Mouse (Mus musculus) heart, embryonic 16.5 days (tissue): Measurements from ENCODE around the gene Urm1. TPM values are rescaled to one million over a fixed set of nuclear protein-coding genes. Genes with fewer than 3 reads are reported as not detected.

Experiments used
- ATAC-seq: fragments of 200-750 bp; cut with Nextera tagmentation; replicated peaks from 2 replicates; pipeline ENCODE4 v1.8.0; 2017; ENCODE audit warnings: moderate number of reproducible peaks; ENCODE audit not compliant: insufficient read depth, low FRiP score; ENCODE audit errors: extremely low read depth
- H3K27ac ChIP-seq: fragments of 300-500 bp; sonication (generic); 2 replicates; pipeline ENCODE4 v1.5.1; 2014; ENCODE audit warnings: mild to moderate bottlenecking, low read length, control low read depth, moderate library complexity
- H3K27me3 ChIP-seq: fragments of 300-500 bp; sonication (generic); 2 replicates; pipeline ENCODE4 v1.6.1; 2014; ENCODE audit warnings: low read length, mixed read lengths; ENCODE audit not compliant: control insufficient read depth, insufficient read depth
- H3K36me3 ChIP-seq: fragments of 300-500 bp; sonication (generic); 2 replicates; pipeline ENCODE4 v1.6.1; 2014; ENCODE audit not compliant: control insufficient read depth, insufficient read depth
- H3K4me1 ChIP-seq: fragments of 300-500 bp; sonication (generic); 2 replicates; pipeline ENCODE4 v1.6.1; 2014; ENCODE audit warnings: low read length, mixed read lengths; ENCODE audit not compliant: control insufficient read depth, insufficient read depth
- H3K4me2 ChIP-seq: fragments of 300-500 bp; sonication (generic); 2 replicates; pipeline ENCODE4 v1.6.1; 2014; ENCODE audit warnings: low read depth, mild to moderate bottlenecking, control low read depth, low read length
- H3K4me3 ChIP-seq: fragments of 300-500 bp; sonication (generic); 2 replicates; pipeline ENCODE4 v1.5.1; 2014; ENCODE audit warnings: mild to moderate bottlenecking, control low read depth, low read length
- H3K9ac ChIP-seq: fragments of 300-500 bp; sonication (generic); 2 replicates; pipeline ENCODE4 v1.6.1; 2014; ENCODE audit warnings: low read length, control low read depth
- H3K9me3 ChIP-seq: fragments of 300-500 bp; sonication (generic); replicated peaks from 2 replicates; pipeline ENCODE4 v1.6.1; 2016; ENCODE audit warnings: low read length; ENCODE audit not compliant: control insufficient read depth
- WGBS: fragments of 180-500 bp; shearing (Covaris S2); extraction: QIAGEN DNeasy Blood & Tissue Kit; methylation state at CpG from one replicate; pipeline ENCODE4 v1.1.7; 2014; 5-methylcytosine and 5-hydroxymethylcytosine counted together
- polyA plus RNA-seq: library from polyadenylated mRNA; unstranded; fragments of >200 nt; fragmentation: Nextera tagmentation; extraction: Ambion mirVana; gene quantifications from 2 replicates; pipeline ENCODE4 v1.2.1, GENCODE M21; 2015

Gene Urm1
- polyA plus RNA-seq, 1 experiment from 2014 or later, result 17.2 TPM

DNA sequence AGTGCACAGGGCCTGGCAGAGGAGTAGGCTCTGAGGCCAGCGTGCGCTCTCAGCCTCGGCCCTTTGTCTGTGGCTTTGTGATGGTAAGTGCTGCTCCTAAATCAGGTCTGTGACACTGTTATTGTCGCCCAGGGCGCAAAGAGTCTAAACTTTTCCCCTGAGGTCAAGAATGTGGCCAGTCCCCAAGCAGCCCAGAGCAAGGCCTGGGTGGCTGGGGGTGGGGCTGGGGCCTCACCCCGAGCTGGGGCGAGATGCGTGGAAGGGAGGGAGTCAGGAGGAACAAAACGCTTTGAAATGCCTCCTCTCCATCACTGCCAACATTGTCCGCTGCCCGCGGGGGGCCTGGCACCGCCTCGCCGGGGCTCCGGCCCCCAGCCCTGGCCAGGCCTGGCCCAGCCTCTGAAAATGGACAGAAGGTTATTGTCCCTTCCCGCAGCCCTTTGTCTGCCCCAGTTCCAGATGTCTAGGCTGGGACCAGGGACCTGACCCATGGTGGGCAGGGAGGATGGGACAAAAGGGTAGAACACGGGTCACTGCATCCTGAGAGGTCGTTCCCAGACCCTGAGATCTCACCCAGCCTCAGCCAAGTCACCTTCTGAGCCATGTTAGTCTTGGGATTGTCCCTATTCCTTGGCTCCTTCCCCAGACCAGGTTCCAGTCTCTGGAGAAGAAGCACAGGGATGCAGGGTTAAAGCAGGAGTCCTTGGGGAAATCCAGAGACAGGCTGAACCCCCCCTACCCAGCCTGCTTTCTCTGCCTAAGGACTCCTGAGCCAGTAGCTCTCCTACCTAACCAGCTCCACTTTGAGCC is 36.8 kb downstream of the Urm1 start:
- Histone ChIP-seq H3K27me3 (no peaks in the 10 kb centered on the region), H3K4me3 (no peak overlapping the region), H3K9me3 (no peaks in the 10 kb centered on the region), H3K9ac (no peak overlapping the region), H3K4me2 (no peak overlapping the region), H3K4me1 (no peaks in the 10 kb centered on the region), H3K36me3 (no peaks in the 10 kb centered on the region), H3K27ac (no peak overlapping the region)
- WGBS, result 39% methylated on average over 19 of the region's 19 CpGs
- ATAC-seq, result no peak

DNA sequence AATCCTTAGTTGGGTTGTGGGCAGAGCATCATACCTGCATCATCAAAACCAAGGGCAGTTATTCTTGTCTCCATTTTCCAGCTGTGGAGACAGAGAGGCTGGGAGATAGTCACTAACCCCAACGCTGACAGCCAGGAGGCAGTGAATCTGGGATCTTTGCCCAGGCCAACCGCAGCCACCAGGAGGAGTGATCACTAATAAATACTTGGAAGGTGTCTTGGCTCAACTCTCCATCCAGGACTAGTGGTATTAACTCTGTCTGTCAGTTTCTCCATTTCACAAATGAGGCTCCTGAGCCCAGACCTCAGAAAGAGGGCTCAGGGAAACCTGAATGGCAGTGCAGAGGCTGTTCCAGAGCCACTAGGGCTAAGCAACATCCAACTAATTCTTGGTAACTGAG is 37.5 kb downstream of the Urm1 start:
- H3K36me3 ChIP-seq, result no peaks in the 10 kb centered on the region
- no peaks in the 10 kb centered on the region for H3K9me3 ChIP-seq
- no peak overlapping the region for H3K27ac ChIP-seq
- ATAC-seq, result no peak
- no peak overlapping the region for H3K4me2 ChIP-seq
- no peaks in the 10 kb centered on the region for H3K4me1 ChIP-seq
- WGBS, result 30% methylated on average over 2 of the region's 2 CpGs
- H3K27me3 ChIP-seq, result no peaks in the 10 kb centered on the region
- no peak overlapping the region for H3K9ac ChIP-seq
- H3K4me3 ChIP-seq, result no peak overlapping the region

DNA sequence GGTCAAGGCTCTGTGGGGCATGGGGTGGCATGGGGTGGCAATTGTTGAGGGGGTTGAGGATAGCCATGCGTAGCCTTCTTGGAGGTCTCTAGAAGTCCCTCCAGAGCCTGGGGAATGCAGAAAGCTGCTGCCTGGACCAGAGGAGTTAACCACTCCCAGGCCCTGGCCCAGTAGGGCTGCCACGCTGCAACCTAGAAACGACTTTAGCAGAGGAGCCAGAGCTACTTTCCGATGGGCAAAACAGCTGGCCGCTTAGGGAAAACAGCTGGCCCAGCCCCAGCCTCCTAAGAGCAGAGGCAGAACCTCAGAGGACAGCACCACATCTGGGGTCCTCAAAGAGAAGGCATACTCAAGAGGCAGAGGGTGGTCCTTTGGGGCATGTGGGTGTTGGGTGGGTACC is 38.1 kb downstream of the Urm1 start:
- Histone ChIP-seq H3K9me3 (no peaks in the 10 kb centered on the region), H3K36me3 (no peaks in the 10 kb centered on the region), H3K27ac (no peak overlapping the region), H3K4me1 (no peaks in the 10 kb centered on the region), H3K4me2 (no peak overlapping the region), H3K27me3 (no peaks in the 10 kb centered on the region), H3K9ac (no peak overlapping the region), H3K4me3 (no peak overlapping the region)
- 70% methylated on average over 5 of the region's 5 CpGs for WGBS
- ATAC-seq, result no peak

GRCm38 (mm10) chr2:29858748-29859473 is 39.0 kb downstream of the Urm1 start:
- Histone ChIP-seq H3K4me3 (no peak overlapping the region), H3K4me1 (no peaks in the 10 kb centered on the region), H3K4me2 (no peak overlapping the region), H3K27me3 (no peaks in the 10 kb centered on the region), H3K27ac (no peak overlapping the region), H3K9me3 (no peaks in the 10 kb centered on the region), H3K36me3 (no peaks in the 10 kb centered on the region), H3K9ac (no peak overlapping the region)
- 9% methylated on average over 5 of the region's 5 CpGs for WGBS
- no peak for ATAC-seq

GRCm38 (mm10) chr2:29865125-29865524 is 45.2 kb downstream of the Urm1 start:
- WGBS, result 68% methylated on average over 4 of the region's 4 CpGs
- Histone ChIP-seq H3K9ac (no peak overlapping the region), H3K9me3 (no peaks in the 10 kb centered on the region), H3K36me3 (no peaks in the 10 kb centered on the region), H3K4me2 (no peak overlapping the region), H3K27ac (no peak overlapping the region), H3K4me1 (peaks cover 8% of the 10 kb centered on the region), H3K27me3 (no peaks in the 10 kb centered on the region), H3K4me3 (no peak overlapping the region)
- ATAC-seq, result no peak

GRCm38 (mm10) chr2:29868949-29869645 is 49.2 kb downstream of the Urm1 start, which contains the start of gene Cercam:
Gene Cercam, plus strand, starts transcription at chr2:29869164.
- Histone ChIP-seq H3K9me3 (no peaks in the 10 kb centered on the region), H3K4me3 (peak within 1 kb of the TSS; percentile 66), H3K4me2 (peak within 1 kb of the TSS; percentile 87), H3K27ac (peak within 1 kb of the TSS; percentile 77), H3K4me1 (peaks cover 8% of the 10 kb centered on the region), H3K36me3 (no peaks in the 10 kb centered on the region), H3K9ac (peak within 1 kb of the TSS; percentile 82), H3K27me3 (no peaks in the 10 kb centered on the region)
- under 1% methylated on average over 41 of the region's 44 CpGs for WGBS
- peak; percentile 89 for ATAC-seq

GRCm38 (mm10) chr2:29869646-29870451 is 50.0 kb downstream of the Urm1 start:
- Histone ChIP-seq H3K9me3 (no peaks in the 10 kb centered on the region), H3K27me3 (no peaks in the 10 kb centered on the region), H3K4me3 (peak overlapping the region; percentile 66), H3K27ac (peak overlapping the region; percentile 77), H3K9ac (peak overlapping the region; percentile 82), H3K4me1 (peaks cover 8% of the 10 kb centered on the region), H3K36me3 (no peaks in the 10 kb centered on the region), H3K4me2 (peak overlapping the region; percentile 87)
- ATAC-seq, result peak; percentile 33
- WGBS, result 6% methylated on average over 17 of the region's 17 CpGs

DNA sequence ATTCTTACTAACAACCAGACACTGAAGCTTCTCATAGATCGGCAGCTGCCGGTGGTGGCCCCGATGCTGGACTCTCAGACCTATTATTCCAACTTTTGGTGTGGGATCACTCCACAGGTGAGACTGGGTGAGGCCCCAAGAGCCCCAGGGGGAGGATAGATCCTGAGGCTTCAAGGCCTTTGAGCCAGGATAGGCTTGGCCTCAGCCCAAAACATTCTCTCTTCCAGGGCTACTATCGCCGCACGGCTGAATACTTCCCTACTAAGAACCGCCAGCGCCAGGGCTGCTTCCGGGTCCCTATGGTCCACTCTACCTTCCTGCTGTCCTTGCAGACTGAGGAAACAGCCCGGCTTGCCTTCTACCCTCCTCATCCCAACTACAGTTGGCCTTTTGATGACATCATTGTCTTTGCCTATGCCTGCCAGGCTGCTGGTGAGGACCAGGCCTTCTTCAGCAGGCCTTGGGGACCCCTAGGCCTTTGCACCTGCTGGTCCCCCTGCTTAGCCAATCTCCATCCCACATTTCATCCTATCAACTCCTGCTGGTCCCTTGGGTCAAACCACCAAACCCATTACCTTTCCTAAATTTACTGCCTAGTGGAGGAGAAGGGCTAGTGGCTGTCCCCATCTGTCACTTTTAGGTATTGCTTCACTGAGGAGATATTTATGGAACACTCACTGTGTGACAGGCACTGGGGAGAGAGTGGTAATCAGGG is 52.9 kb downstream of the Urm1 start:
- H3K27me3 ChIP-seq, result no peaks in the 10 kb centered on the region
- peaks cover 8% of the 10 kb centered on the region for H3K4me1 ChIP-seq
- H3K4me3 ChIP-seq, result no peak overlapping the region
- ATAC-seq, result no peak
- H3K27ac ChIP-seq, result no peak overlapping the region
- H3K9me3 ChIP-seq, result no peaks in the 10 kb centered on the region
- WGBS, result 84% methylated on average over 10 of the region's 10 CpGs
- no peak overlapping the region for H3K9ac ChIP-seq
- no peaks in the 10 kb centered on the region; the same call in 1 of the 2 replicates for H3K36me3 ChIP-seq
- no peak overlapping the region for H3K4me2 ChIP-seq
